Mouse (Mus musculus): ENCODE measurements at regions not wholly inside any gene's neighbourhood (a gene's known extent, or its start where the extent isn't known, plus 50 kb on each side); places are given as distances from the start of the nearest gene placed in this dataset.

DNA sequence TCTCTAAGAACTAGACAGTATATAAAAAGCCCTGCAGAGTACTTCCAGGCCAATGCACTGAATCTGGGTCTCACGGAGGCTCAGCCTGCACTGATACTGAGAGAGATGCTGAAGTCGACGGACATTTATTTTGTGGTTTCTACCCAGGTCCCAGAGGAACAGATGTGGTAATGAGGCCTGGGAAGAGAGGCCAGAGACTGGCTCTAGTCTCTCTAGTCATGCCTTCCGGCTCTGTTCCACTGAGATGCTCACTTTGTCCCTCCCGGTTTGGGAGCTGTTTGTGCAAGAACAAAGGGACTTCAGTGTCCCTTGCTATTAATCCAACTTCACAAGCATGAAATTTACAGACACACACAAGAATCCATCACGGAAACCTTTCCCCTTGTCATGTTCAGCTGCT is 144.1 kb upstream of the Foxd3 start:
- no peak for TF ChIP-seq CTCF (IDR thresholded peaks at IDR 0.05; ENCODE audit: low read depth)
- TF ChIP-seq EP300 (IDR thresholded peaks at IDR 0.05; ENCODE audit: low read depth), result no peak

All from liver, embryonic 14.5 days (tissue).